Mouse (Mus musculus): Measurements from ENCODE around the gene Mettl8. TPM values are rescaled to one million over a fixed set of nuclear protein-coding genes. Genes with fewer than 3 reads are reported as not detected.

Mettl8 gene
- total RNA-seq, 1 experiment = 18.0 TPM

DNA sequence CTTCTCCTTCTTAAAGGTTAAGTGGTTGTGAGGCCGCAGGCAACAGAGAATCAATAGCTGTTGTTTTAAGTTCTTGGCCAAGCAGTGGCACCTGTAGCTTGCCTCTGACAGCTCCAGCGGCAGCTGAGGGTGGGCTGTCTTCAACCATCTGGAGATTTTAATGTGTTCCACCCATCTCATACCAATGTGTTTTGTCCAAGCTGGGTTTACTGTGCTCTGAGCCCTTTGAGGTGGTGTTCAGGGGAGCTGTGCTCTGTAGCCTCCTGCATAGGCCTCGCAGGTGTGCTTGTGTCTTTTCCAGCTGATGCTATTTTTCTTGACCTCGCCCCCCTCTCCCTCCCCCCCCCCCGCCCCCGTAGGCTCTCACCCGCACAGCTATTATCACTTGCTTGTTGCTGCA, 96.8 kb downstream of the Mettl8 start:
- H3K9ac ChIP-seq (ENCODE audit: insufficient read depth, low read depth, low read length, poor library complexity, severe bottlenecking) = no peak overlapping the region

GRCm38 (mm10) chr2:70953616-70954015, 101.8 kb downstream of the Mettl8 start:
- no peak overlapping the region for H3K4me3 ChIP-seq (ENCODE audit: insufficient read depth in 1 of 2, low read depth in 1 of 2, low read length in 2 of 2, poor library complexity in 1 of 2, severe bottlenecking in 1 of 2)
- H3K9me3 ChIP-seq (ENCODE audit: control insufficient read depth, insufficient read depth, low read depth, low read length) = no peaks in the 10 kb centered on the region
- no peak overlapping the region for H3K27ac ChIP-seq (ENCODE audit: insufficient read depth, low read depth, low read length, poor library complexity, severe bottlenecking)
- in situ Hi-C loops (cut with MboI; ENCODE audit: low sequenced_read_pairs in 2 of 2, unreplicated experiment in 2 of 2) = no loop called here
- DNase-seq (ENCODE audit: low read depth, low spot score) = no peak
- no peak overlapping the region for H3K9ac ChIP-seq (ENCODE audit: insufficient read depth, low read depth, low read length, poor library complexity, severe bottlenecking)
- H3K36me3 ChIP-seq (ENCODE audit: control insufficient read depth, insufficient read depth, low read length, poor library complexity, severe bottlenecking) = no peaks in the 10 kb centered on the region
- TF ChIP-seq ZNF384 (IDR thresholded peaks at IDR 0.05; ENCODE audit: low read depth, low read length) = no peak
- TF ChIP-seq CHD2 (IDR thresholded peaks at IDR 0.05; ENCODE audit: low read depth, low read length) = no peak
- TF ChIP-seq MAFK (IDR thresholded peaks at IDR 0.05; ENCODE audit: insufficient read depth, low read depth, low read length) = no peak
- no peak for TF ChIP-seq ZC3H11A (IDR thresholded peaks at IDR 0.05; ENCODE audit: borderline replicate concordance, low read depth, low read length)
- no peak for TF ChIP-seq HCFC1 (IDR thresholded peaks at IDR 0.05; ENCODE audit: borderline replicate concordance, insufficient read depth, low read length)
- H3K4me1 ChIP-seq (ENCODE audit: control insufficient read depth in 2 of 2, insufficient read depth in 2 of 2, low read length in 2 of 2, poor library complexity in 1 of 2) = no peaks in the 10 kb centered on the region

More for the DNA sequence above, 96.8 kb downstream of the Mettl8 start:
- Histone ChIP-seq H3K36me3 (ENCODE audit: control insufficient read depth, insufficient read depth, low read length, poor library complexity, severe bottlenecking) (no peaks in the 10 kb centered on the region), H3K27ac (ENCODE audit: insufficient read depth, low read depth, low read length, poor library complexity, severe bottlenecking) (no peak overlapping the region), H3K4me3 (ENCODE audit: insufficient read depth in 1 of 2, low read depth in 1 of 2, low read length in 2 of 2, poor library complexity in 1 of 2, severe bottlenecking in 1 of 2) (no peak overlapping the region), H3K9me3 (ENCODE audit: control insufficient read depth, insufficient read depth, low read depth, low read length) (no peaks in the 10 kb centered on the region), H3K4me1 (ENCODE audit: control insufficient read depth in 2 of 2, insufficient read depth in 2 of 2, low read length in 2 of 2, poor library complexity in 1 of 2) (peaks cover 0 to 3% of the 10 kb centered on the region in 2 experiments; a peak in 1 of 4 replicates)
- TF ChIP-seq ZNF384 (IDR thresholded peaks at IDR 0.05; ENCODE audit: low read depth, low read length) (no peak), MAFK (IDR thresholded peaks at IDR 0.05; ENCODE audit: insufficient read depth, low read depth, low read length) (no peak), ZC3H11A (IDR thresholded peaks at IDR 0.05; ENCODE audit: borderline replicate concordance, low read depth, low read length) (no peak), CHD2 (IDR thresholded peaks at IDR 0.05; ENCODE audit: low read depth, low read length) (no peak), HCFC1 (IDR thresholded peaks at IDR 0.05; ENCODE audit: borderline replicate concordance, insufficient read depth, low read length) (no peak)
- in situ Hi-C loops (cut with MboI; ENCODE audit: low sequenced_read_pairs in 2 of 2, unreplicated experiment in 2 of 2) = no loop called here
- DNase-seq (ENCODE audit: low read depth, low spot score) = no peak

- Histone ChIP-seq H3K27ac (ENCODE audit: insufficient read depth, low read depth, low read length, poor library complexity, severe bottlenecking) (no peak overlapping the region), H3K9me3 (ENCODE audit: control insufficient read depth, insufficient read depth, low read depth, low read length) (no peaks in the 10 kb centered on the region), H3K9ac (ENCODE audit: insufficient read depth, low read depth, low read length, poor library complexity, severe bottlenecking) (no peak overlapping the region), H3K36me3 (ENCODE audit: control insufficient read depth, insufficient read depth, low read length, poor library complexity, severe bottlenecking) (no peaks in the 10 kb centered on the region), H3K4me3 (ENCODE audit: insufficient read depth in 1 of 2, low read depth in 1 of 2, low read length in 2 of 2, poor library complexity in 1 of 2, severe bottlenecking in 1 of 2) (no peak overlapping the region), H3K4me1 (ENCODE audit: control insufficient read depth in 2 of 2, insufficient read depth in 2 of 2, low read length in 2 of 2, poor library complexity in 1 of 2) (no peaks in the 10 kb centered on the region)
- in situ Hi-C loops (cut with MboI; ENCODE audit: low sequenced_read_pairs in 2 of 2, unreplicated experiment in 2 of 2) = no loop called here
- TF ChIP-seq CHD2 (IDR thresholded peaks at IDR 0.05; ENCODE audit: low read depth, low read length) = no peak
- TF ChIP-seq ZC3H11A (IDR thresholded peaks at IDR 0.05; ENCODE audit: borderline replicate concordance, low read depth, low read length) = no peak
- TF ChIP-seq HCFC1 (IDR thresholded peaks at IDR 0.05; ENCODE audit: borderline replicate concordance, insufficient read depth, low read length) = no peak
- no peak for TF ChIP-seq MAFK (IDR thresholded peaks at IDR 0.05; ENCODE audit: insufficient read depth, low read depth, low read length)
- no peak for TF ChIP-seq ZNF384 (IDR thresholded peaks at IDR 0.05; ENCODE audit: low read depth, low read length)
- no peak for DNase-seq (ENCODE audit: low read depth, low spot score)
These were observed 103.4 kb downstream of the Mettl8 start for GRCm38 (mm10) chr2:70951944-70952343.

GRCm38 (mm10) chr2:70944511-70945305, 110.7 kb downstream of the Mettl8 start:
- no peak for DNase-seq (ENCODE audit: low read depth, low spot score)
- H3K36me3 ChIP-seq (ENCODE audit: control insufficient read depth, insufficient read depth, low read length, poor library complexity, severe bottlenecking) = no peaks in the 10 kb centered on the region
- no peak overlapping the region for H3K4me3 ChIP-seq (ENCODE audit: insufficient read depth in 1 of 2, low read depth in 1 of 2, low read length in 2 of 2, poor library complexity in 1 of 2, severe bottlenecking in 1 of 2)
- TF ChIP-seq HCFC1 (IDR thresholded peaks at IDR 0.05; ENCODE audit: borderline replicate concordance, insufficient read depth, low read length) = no peak
- TF ChIP-seq MAFK (IDR thresholded peaks at IDR 0.05; ENCODE audit: insufficient read depth, low read depth, low read length) = no peak
- no peak for TF ChIP-seq ZNF384 (IDR thresholded peaks at IDR 0.05; ENCODE audit: low read depth, low read length)
- no peak for TF ChIP-seq CHD2 (IDR thresholded peaks at IDR 0.05; ENCODE audit: low read depth, low read length)
- no peak for TF ChIP-seq ZC3H11A (IDR thresholded peaks at IDR 0.05; ENCODE audit: borderline replicate concordance, low read depth, low read length)
- no peak overlapping the region for H3K9ac ChIP-seq (ENCODE audit: insufficient read depth, low read depth, low read length, poor library complexity, severe bottlenecking)
- no peak overlapping the region for H3K27ac ChIP-seq (ENCODE audit: insufficient read depth, low read depth, low read length, poor library complexity, severe bottlenecking)
- H3K9me3 ChIP-seq (ENCODE audit: control insufficient read depth, insufficient read depth, low read depth, low read length) = no peaks in the 10 kb centered on the region
- H3K4me1 ChIP-seq (ENCODE audit: control insufficient read depth in 2 of 2, insufficient read depth in 2 of 2, low read length in 2 of 2, poor library complexity in 1 of 2) = no peaks in the 10 kb centered on the region
- in situ Hi-C loops (cut with MboI; ENCODE audit: low sequenced_read_pairs in 2 of 2, unreplicated experiment in 2 of 2) = no loop called here
